Mouse (Mus musculus) lung, adult 2 months (tissue): ENCODE results near the gene Gm10570.

Source experiments
- CTCF ChIP-seq: fragments of 200-500 bp; IDR thresholded peaks from 2 replicates; pipeline ENCODE4 v1.5.1; 2011; ENCODE audit warnings: mild to moderate bottlenecking, low read length, control low read depth; ENCODE audit not compliant: insufficient read depth
- POLR2A ChIP-seq: fragments of 200-500 bp; IDR thresholded peaks from 2 replicates; pipeline ENCODE4 v1.6.1; 2011; ENCODE audit warnings: low read depth, mild to moderate bottlenecking, control low read depth, low read length, borderline replicate concordance; ENCODE audit errors: extremely low read depth

DNA sequence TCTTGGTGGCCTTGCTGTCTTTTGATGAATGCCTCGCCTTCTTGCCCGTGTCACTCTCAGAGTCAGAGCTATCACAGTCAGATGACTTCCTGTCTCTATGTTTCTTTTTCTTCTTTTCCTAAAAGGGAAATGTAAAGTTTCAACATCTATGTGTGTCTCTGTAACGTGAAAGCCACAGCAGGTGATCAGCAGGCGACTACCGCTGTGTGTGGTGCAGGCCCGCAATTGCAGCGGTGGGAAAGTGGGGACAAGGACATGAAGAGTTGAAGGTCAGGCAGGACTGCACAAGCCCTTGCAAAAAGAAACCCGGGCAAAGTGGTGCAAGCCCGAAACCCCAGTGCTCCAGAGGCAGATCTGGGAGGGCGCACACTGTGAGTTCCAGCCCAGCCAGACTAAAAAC is 8.2 kb upstream of the Gm10570 start:
- no peak for TF ChIP-seq CTCF
- TF ChIP-seq POLR2A: no peak
